ENCODE assay signal across 12 mouse cellular contexts in genomic region chr11:11559099-11559686, GRCm38 (mm10).
"Had no signal": no experiment of that assay in that cellular context is flagged by ENCODE, and none has a peak within 500 bp of the region (broad histone marks: within the 10 kb centered on the region; RNA-seq: fewer than 3 reads in every experiment).

No protein-coding gene starts in this region.

- H3K4me1 ChIP-seq: limb, embryonic 12.5 days; lung, embryonic 15.5 days; midbrain, embryonic 13.5 days; neural tube, embryonic 15.5 days had no signal

- H3K36me3 ChIP-seq: limb, embryonic 12.5 days; liver, embryonic 13.5 days; lung, embryonic 15.5 days; midbrain, embryonic 13.5 days; neural tube, embryonic 15.5 days had no signal

- DNase-seq: kidney, adult 8-10 months; kidney, postnatal 25 days; liver; liver, embryonic 13.5 days; liver, postnatal 0 days; lung, postnatal 14 days; right cerebral cortex, adult 18-20 months; right cerebral cortex, postnatal 25 days had no signal

- ATAC-seq: liver, postnatal 0 days; midbrain, embryonic 13.5 days had no signal

- H3K27me3 ChIP-seq: liver, embryonic 13.5 days; lung, embryonic 15.5 days; midbrain, embryonic 13.5 days; neural tube, embryonic 15.5 days had no signal

- H3K4me3 ChIP-seq: limb, embryonic 12.5 days; liver, embryonic 13.5 days; lung, embryonic 15.5 days; midbrain, embryonic 13.5 days; neural tube, embryonic 15.5 days had no signal

- H3K27ac ChIP-seq: limb, embryonic 12.5 days; liver, embryonic 13.5 days; lung, embryonic 15.5 days; midbrain, embryonic 13.5 days; neural tube, embryonic 15.5 days had no signal
